ENCODE assay signal across 8 mouse cellular contexts in the genomic region with DNA sequence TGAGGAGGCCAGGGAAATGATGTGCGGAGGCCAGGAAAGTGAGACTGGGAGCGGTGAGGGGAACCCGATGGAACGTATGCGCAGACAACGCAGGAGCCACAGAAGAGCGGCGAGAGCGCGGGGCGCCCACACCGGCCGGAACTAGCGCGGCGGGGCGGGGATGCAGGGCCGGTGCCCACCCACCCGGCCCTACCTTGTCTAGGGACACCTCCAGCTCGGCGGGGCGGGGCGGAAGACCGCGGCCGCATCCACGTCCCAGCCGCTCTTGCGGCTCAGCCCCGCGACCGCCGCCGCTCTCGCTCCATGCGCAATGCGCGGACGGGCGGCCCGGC. TPM values are rescaled to one million over a fixed set of nuclear protein-coding genes. Genes with fewer than 3 reads are reported as not detected.
DNase-seq lines count a peak whose midpoint lies in the region; ATAC-seq and TF ChIP-seq lines count a peak whose summit lies in the region.

No protein-coding gene starts in this region.

- H3K36me3 ChIP-seq in lung, embryonic 14.5 days (ENCODE audit: insufficient read depth) = no peaks in the 10 kb centered on the region
- H3K36me3 ChIP-seq in hindbrain, embryonic 10.5 days = no peaks in the 10 kb centered on the region

- H3K27me3 ChIP-seq in lung, embryonic 14.5 days (ENCODE audit: insufficient read depth, low read length) = peaks cover 27% of the 10 kb centered on the region
- peaks cover 82% of the 10 kb centered on the region for H3K27me3 ChIP-seq in hindbrain, embryonic 10.5 days (ENCODE audit: insufficient read depth, poor library complexity, severe bottlenecking)

- H3K4me1 ChIP-seq in lung, embryonic 14.5 days (ENCODE audit: insufficient read depth) = no peaks in the 10 kb centered on the region
- peaks cover 3% of the 10 kb centered on the region; the same call in 1 of the 2 replicates for H3K4me1 ChIP-seq in brown adipose tissue, adult 24 weeks (ENCODE audit: control insufficient read depth, insufficient read depth, insufficient read length, low read length)
- peaks cover 28% of the 10 kb centered on the region for H3K4me1 ChIP-seq in hindbrain, embryonic 10.5 days (replicated peaks)

- under 1% methylated on average over 34 of the region's 41 CpGs for WGBS in lung, embryonic 14.5 days
- under 1% methylated on average over 39 of the region's 41 CpGs for WGBS in hindbrain, embryonic 10.5 days

- H3K9ac ChIP-seq in lung, embryonic 14.5 days = peak overlapping the region; percentile 82

- no peak for TF ChIP-seq CTCF in lung, embryonic 14.5 days (IDR thresholded peaks at IDR 0.05; ENCODE audit: low read depth)

- H3K4me3 ChIP-seq in lung, embryonic 14.5 days (ENCODE audit: low read depth, low read length) = peak overlapping the region; percentile 73
- peak overlapping the region; percentile 86 for H3K4me3 ChIP-seq in brown adipose tissue, adult 24 weeks (ENCODE audit: insufficient read depth, low read depth, low read length)
- H3K4me3 ChIP-seq in hindbrain, embryonic 10.5 days = peak overlapping the region; percentile 76

- H3K4me2 ChIP-seq in lung, embryonic 14.5 days = peak overlapping the region; percentile 96

- peak; percentile 77 for ATAC-seq in lung, embryonic 14.5 days (ENCODE audit: insufficient read depth)
- ATAC-seq in megakaryocyte-erythroid progenitor cell, adult 5-6 weeks (replicated peaks; ENCODE audit: low FRiP score, low TSS enrichment, poor library complexity, severe bottlenecking) = peak; percentile 4; the same call in 1 of the 2 replicates

- H3K9me3 ChIP-seq in lung, embryonic 14.5 days (ENCODE audit: low read depth, low read length) = no peaks in the 10 kb centered on the region
- H3K9me3 ChIP-seq in hindbrain, embryonic 10.5 days = no peaks in the 10 kb centered on the region

- peak overlapping the region; percentile 86 for H3K27ac ChIP-seq in lung, embryonic 14.5 days (ENCODE audit: low read depth)
- H3K27ac ChIP-seq in brown adipose tissue, adult 24 weeks (replicated peaks; ENCODE audit: low read depth, low read length) = peak overlapping the region; percentile 57
- peak overlapping the region; percentile 81 for H3K27ac ChIP-seq in hindbrain, embryonic 10.5 days

- DNase-seq in lung, embryonic 14.5 days = no peak
- DNase-seq in lung, postnatal 4 days = no peak
- DNase-seq in hindbrain, embryonic 10.5 days (ENCODE audit: low spot score) = no peak
- DNase-seq in Muller cell, postnatal 12 days (ENCODE audit: inconsistent ontology term) = no peak
- no peak for DNase-seq in gastrocnemius, postnatal 4 days (ENCODE audit: low spot score in 2 of 2)
- DNase-seq in right cerebral cortex, postnatal 25 days = no peak

RNA-seq across cellular contexts. Expression of a gene that starts 1.5 kb away (rescaled TPM):
- 7.2 and 7.5 TPM in 2 replicates for polyA plus RNA-seq in lung, embryonic 14.5 days (2014; fragmentation: Nextera tagmentation; extraction: Ambion mirVana)
- polyA plus RNA-seq in brown adipose tissue, adult 24 weeks (2012; ENCODE audit: insufficient read depth, insufficient read length, missing spikeins) = not detected in 2 replicates
- polyA plus RNA-seq in hindbrain, embryonic 10.5 days (2016; fragmentation: Nextera tagmentation; extraction: Ambion mirVana) = 1.2 and 2.1 TPM in 2 replicates
- total RNA-seq in megakaryocyte-erythroid progenitor cell, adult 5-6 weeks (2014; fragmentation: Nextera tagmentation) = 7.1 and 24.3 TPM in 2 replicates
- 21.1 and 22.0 TPM in 2 replicates for total RNA-seq in megakaryocyte-erythroid progenitor cell, adult 5-6 weeks (2017)
- total RNA-seq in gastrocnemius, postnatal 4 days (2021) = 1 to 10 TPM; 6.3 to 8.8 TPM
